In genomic region chr2:124611226-124611625, GRCm38 (mm10) we compare ENCODE assay signal across 7 mouse cellular contexts.
DNase-seq lines count a peak whose midpoint lies in the region; ATAC-seq and TF ChIP-seq lines count a peak whose summit lies in the region.

No protein-coding gene starts in this region.

- 0 out of 2 replicates have a peak, but pooled peaks cover 3% of the 10 kb centered on the region for H3K79me2 ChIP-seq in liver, adult 2 months (ENCODE audit: control insufficient read depth, insufficient read depth, low read length)

- DNase-seq in liver, adult 2 months (ENCODE audit: extremely low read depth, low read depth, low spot score): no peak
- no peak for DNase-seq in liver
- DNase-seq in forebrain, embryonic 14.5 days (ENCODE audit: low spot score): no peak
- DNase-seq in left cerebral cortex, postnatal 10 days (ENCODE audit: extremely low spot score in 1 of 2, low spot score in 2 of 2): no peak
- no peak for DNase-seq in right cerebral cortex, postnatal 4 days

- no peaks in the 10 kb centered on the region for H3K9me3 ChIP-seq in forebrain, embryonic 14.5 days (replicated peaks; ENCODE audit: control insufficient read depth, low read length)
- H3K9me3 ChIP-seq in limb, embryonic 13.5 days: no peaks in the 10 kb centered on the region

- TF ChIP-seq CTCF in liver, adult 2 months (IDR thresholded peaks at IDR 0.05; ENCODE audit: low read depth, low read length): no peak
- TF ChIP-seq CTCF in olfactory bulb, adult 2 months (IDR thresholded peaks at IDR 0.05; ENCODE audit: insufficient read depth, low read depth, low read length): no peak

- TF ChIP-seq POLR2A in liver, adult 2 months (IDR thresholded peaks at IDR 0.05; ENCODE audit: extremely low read depth, insufficient read depth, low read length): no peak
- no peak for TF ChIP-seq POLR2A in olfactory bulb, adult 2 months (IDR thresholded peaks at IDR 0.05; ENCODE audit: insufficient read depth, low read depth, low read length)

- H3K36me3 ChIP-seq in liver, adult 2 months (ENCODE audit: control insufficient read depth, insufficient read depth, low read length): no peaks in the 10 kb centered on the region
- no peaks in the 10 kb centered on the region for H3K36me3 ChIP-seq in forebrain, embryonic 14.5 days (ENCODE audit: control insufficient read depth, insufficient read depth, low read length)
- H3K36me3 ChIP-seq in limb, embryonic 13.5 days: no peaks in the 10 kb centered on the region

- H3K4me1 ChIP-seq in liver, adult 2 months (ENCODE audit: control insufficient read depth, insufficient read depth, low read length): no peaks in the 10 kb centered on the region; the same call in none of the 2 replicates
- peaks cover 13% of the 10 kb centered on the region for H3K4me1 ChIP-seq in forebrain, embryonic 14.5 days (ENCODE audit: control insufficient read depth, insufficient read depth, low read length)
- H3K4me1 ChIP-seq in limb, embryonic 13.5 days: peaks cover 20% of the 10 kb centered on the region
- peaks cover 16% of the 10 kb centered on the region for H3K4me1 ChIP-seq in olfactory bulb, adult 2 months (ENCODE audit: control insufficient read depth, insufficient read depth, low read length)

- H3K9ac ChIP-seq in liver, adult 2 months (ENCODE audit: low read depth, low read length): peak overlapping the region; percentile 72
- peak overlapping the region; percentile 89 for H3K9ac ChIP-seq in forebrain, embryonic 14.5 days (ENCODE audit: low read length)
- H3K9ac ChIP-seq in limb, embryonic 13.5 days: peak overlapping the region; percentile 82

- peak overlapping the region; percentile 62 for H3K27ac ChIP-seq in liver, adult 2 months (replicated peaks; ENCODE audit: insufficient read depth, low read depth, low read length)
- peak overlapping the region; percentile 93; the same call in 1 of the 2 replicates for H3K27ac ChIP-seq in forebrain, embryonic 14.5 days (ENCODE audit: low read depth, low read length)
- H3K27ac ChIP-seq in limb, embryonic 13.5 days: no peak overlapping the region
- H3K27ac ChIP-seq in olfactory bulb, adult 2 months (ENCODE audit: insufficient read depth, low read depth, low read length): peak overlapping the region; percentile 17; the same call in 1 of the 2 replicates

- intact Hi-C loops in left cerebral cortex, postnatal 10 days (cut with DNase I): loop anchor here (5.0 kb wide), 4 partner anchors 46 to 509 kb away; no protein-coding TSS in a partner anchor

- peak overlapping the region; percentile 60 for H3K4me3 ChIP-seq in liver, adult 2 months (ENCODE audit: insufficient read depth, low read depth, low read length)
- H3K4me3 ChIP-seq in forebrain, embryonic 14.5 days (ENCODE audit: low read depth, low read length): peak overlapping the region; percentile 83
- H3K4me3 ChIP-seq in limb, embryonic 13.5 days: peak overlapping the region; percentile 81
- H3K4me3 ChIP-seq in olfactory bulb, adult 2 months (ENCODE audit: insufficient read depth, low read depth, low read length): peak overlapping the region; percentile 87

- H3K27me3 ChIP-seq in liver, adult 2 months (ENCODE audit: control insufficient read depth, insufficient read depth, low read length): no peaks in the 10 kb centered on the region
- 0 out of 2 replicates have a peak, but pooled peaks cover 9% of the 10 kb centered on the region for H3K27me3 ChIP-seq in forebrain, embryonic 14.5 days (replicated peaks; ENCODE audit: control insufficient read depth, insufficient read depth, low read length)
- H3K27me3 ChIP-seq in limb, embryonic 13.5 days: peaks cover 64% of the 10 kb centered on the region

- 38% methylated on average over 13 of the region's 13 CpGs for WGBS in liver, adult 2 months
- WGBS in forebrain, embryonic 14.5 days: 22% methylated on average over 13 of the region's 13 CpGs
- 16% methylated on average over 13 of the region's 13 CpGs for WGBS in limb, embryonic 13.5 days
- WGBS in olfactory bulb, adult 2 months: 19% methylated on average over 13 of the region's 13 CpGs

- peak overlapping the region; percentile 91 for H3K4me2 ChIP-seq in forebrain, embryonic 14.5 days (ENCODE audit: low read length)
- peak overlapping the region; percentile 91 for H3K4me2 ChIP-seq in limb, embryonic 13.5 days (replicated peaks)

- no peak for ATAC-seq in forebrain, embryonic 14.5 days
- ATAC-seq in limb, embryonic 13.5 days (ENCODE audit: low FRiP score, low read depth): no peak
